Mouse (Mus musculus): Measurements from ENCODE around the gene Creg1.

GRCm38 (mm10) chr1:165754205-165754604 lies 9.3 kb upstream of the Creg1 start:
- TF ChIP-seq CTCF (IDR thresholded peaks at IDR 0.05; ENCODE audit: borderline replicate concordance, extremely low read depth, insufficient read depth, insufficient read length) = no peak
- no peak for TF ChIP-seq POLR2A (IDR thresholded peaks at IDR 0.05; ENCODE audit: borderline replicate concordance, extremely low read depth, insufficient read depth, insufficient read length, poor library complexity, severe bottlenecking)
